Mouse (Mus musculus) lung, embryonic 14.5 days (tissue): ENCODE data around the gene Fstl1. TPM values are rescaled to one million over a fixed set of nuclear protein-coding genes. Genes with fewer than 3 reads are reported as not detected.

ENCODE experiments used
- ATAC-seq: fragments of 200-750 bp; cut with Nextera tagmentation; 2 replicates; pipeline ENCODE4 v1.8.0; 2017; ENCODE audit warnings: mild to moderate bottlenecking, moderate TSS enrichment, moderate library complexity; ENCODE audit not compliant: insufficient read depth
- DNase-seq: peaks from one replicate; pipeline ENCODE4 v3.0.0-alpha.2; 2015
- H3K27ac ChIP-seq: fragments of 300-500 bp; sonication (generic); 2 replicates; pipeline ENCODE4 v1.5.1; 2014; ENCODE audit warnings: low read depth, mild to moderate bottlenecking, moderate library complexity
- H3K27me3 ChIP-seq: fragments of 300-500 bp; sonication (generic); 2 replicates; pipeline ENCODE4 v1.6.1; 2014; ENCODE audit warnings: low read length, control low read depth; ENCODE audit not compliant: insufficient read depth
- H3K36me3 ChIP-seq: fragments of 300-500 bp; sonication (generic); 2 replicates; pipeline ENCODE4 v1.6.1; 2014; ENCODE audit warnings: control low read depth; ENCODE audit not compliant: insufficient read depth
- H3K4me1 ChIP-seq: fragments of 300-500 bp; sonication (generic); 2 replicates; pipeline ENCODE4 v1.6.1; 2014; ENCODE audit warnings: antibody characterized with exemption, control low read depth; ENCODE audit not compliant: insufficient read depth
- H3K4me2 ChIP-seq: fragments of 300-500 bp; sonication (generic); 2 replicates; pipeline ENCODE4 v1.6.1; 2014; ENCODE audit warnings: mild to moderate bottlenecking
- H3K4me3 ChIP-seq: fragments of 300-500 bp; sonication (generic); 2 replicates; pipeline ENCODE4 v1.5.1; 2014; ENCODE audit warnings: low read depth, low read length
- H3K9ac ChIP-seq: fragments of 300-500 bp; sonication (generic); 2 replicates; pipeline ENCODE4 v1.6.1; 2014
- H3K9me3 ChIP-seq: fragments of 300-500 bp; sonication (generic); 2 replicates; pipeline ENCODE4 v1.6.1; 2016; ENCODE audit warnings: low read depth, low read length, control low read depth
- CTCF ChIP-seq: IDR thresholded peaks from 2 replicates; pipeline ENCODE4 v1.5.1; 2016; ENCODE audit warnings: antibody characterized with exemption, low read depth
- WGBS: fragments of 180-500 bp; shearing (Covaris S2); extraction: QIAGEN DNeasy Blood & Tissue Kit; methylation state at CpG from one replicate; pipeline ENCODE4 v1.1.7; 2014; 5-methylcytosine and 5-hydroxymethylcytosine counted together
- polyA plus RNA-seq: library from polyadenylated mRNA; unstranded; fragments of >200 nt; fragmentation: Nextera tagmentation; extraction: Ambion mirVana; gene quantifications from 2 replicates; pipeline ENCODE4 v1.2.1, GENCODE M21; 2014

The Fstl1 gene
- polyA plus RNA-seq: 460 and 502 TPM in 2 replicates

DNA sequence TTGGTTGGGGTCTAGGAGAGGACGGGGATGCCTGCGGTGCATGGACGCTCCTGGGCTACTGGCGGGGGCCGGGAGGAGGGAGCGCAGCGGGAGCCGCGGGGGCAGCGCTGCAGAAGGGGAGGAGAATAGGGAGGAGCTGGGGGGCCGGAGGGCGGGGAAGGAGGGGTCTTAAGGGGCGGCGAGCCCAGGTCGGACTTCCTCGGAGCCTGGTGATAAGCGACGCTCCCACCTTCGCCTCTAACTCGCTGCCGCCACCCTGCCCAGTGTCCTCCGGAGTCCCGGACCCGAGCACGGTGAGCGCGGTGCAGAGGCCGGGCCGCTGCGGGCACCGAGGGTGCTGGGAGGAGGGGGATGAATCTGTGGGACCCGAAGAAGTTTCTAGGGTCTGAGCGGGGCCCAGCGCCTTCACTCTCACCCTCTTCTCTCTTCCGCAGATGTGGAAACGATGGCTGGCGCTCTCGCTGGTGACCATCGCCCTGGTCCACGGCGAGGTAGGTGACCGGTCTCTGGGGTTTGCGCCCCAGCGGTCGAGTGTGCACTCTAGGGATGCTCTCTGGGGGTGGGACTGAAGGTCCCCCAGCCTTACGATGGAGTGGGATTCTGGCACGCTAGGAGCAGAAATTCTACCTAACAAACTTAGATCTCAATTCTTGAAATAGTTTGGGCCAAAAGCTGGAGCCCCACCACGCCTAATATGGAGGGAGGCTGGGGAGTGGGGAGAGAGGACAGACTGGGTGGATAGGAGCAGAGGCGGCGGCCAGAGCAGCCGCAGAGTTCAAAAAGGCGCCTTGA lies at the start of gene Fstl1:
Gene Fstl1 (plus strand): TSS at position 14 of the 792 bp plus-strand sequence.
- peaks cover 11% of the 10 kb centered on the region; the same call in 1 of the 2 replicates for H3K36me3 ChIP-seq
- peak within 1 kb of the TSS; percentile 95 for H3K27ac ChIP-seq
- peaks cover 29% of the 10 kb centered on the region for H3K4me1 ChIP-seq
- ATAC-seq (peak; percentile 87), DNase-seq (peak; percentile 81)
- peak within 1 kb of the TSS; percentile 94 for H3K9ac ChIP-seq
- H3K27me3 ChIP-seq: no peaks in the 10 kb centered on the region
- peak within 1 kb of the TSS; percentile 87 for H3K4me3 ChIP-seq
- peak within 1 kb of the TSS; percentile 62 for H3K4me2 ChIP-seq
- H3K9me3 ChIP-seq: no peaks in the 10 kb centered on the region
- no peak for TF ChIP-seq CTCF
- under 1% methylated on average over 45 of the region's 52 CpGs for WGBS

- TF ChIP-seq CTCF: no peak
- ATAC-seq (no peak), DNase-seq (peak; percentile 56)
- H3K36me3 ChIP-seq: no peaks in the 10 kb centered on the region
- no peak overlapping the region for H3K27ac ChIP-seq
- H3K4me3 ChIP-seq: no peak overlapping the region
- no peak overlapping the region for H3K9ac ChIP-seq
- no peaks in the 10 kb centered on the region for H3K9me3 ChIP-seq
- WGBS: 64% methylated on average over 1 of the region's 1 CpGs
- H3K4me2 ChIP-seq: no peak overlapping the region
- H3K4me1 ChIP-seq: peaks cover 11% of the 10 kb centered on the region
- no peaks in the 10 kb centered on the region for H3K27me3 ChIP-seq
These were observed 48.0 kb upstream of the Fstl1 start for GRCm38 (mm10) chr16:37728674-37729073.

DNA sequence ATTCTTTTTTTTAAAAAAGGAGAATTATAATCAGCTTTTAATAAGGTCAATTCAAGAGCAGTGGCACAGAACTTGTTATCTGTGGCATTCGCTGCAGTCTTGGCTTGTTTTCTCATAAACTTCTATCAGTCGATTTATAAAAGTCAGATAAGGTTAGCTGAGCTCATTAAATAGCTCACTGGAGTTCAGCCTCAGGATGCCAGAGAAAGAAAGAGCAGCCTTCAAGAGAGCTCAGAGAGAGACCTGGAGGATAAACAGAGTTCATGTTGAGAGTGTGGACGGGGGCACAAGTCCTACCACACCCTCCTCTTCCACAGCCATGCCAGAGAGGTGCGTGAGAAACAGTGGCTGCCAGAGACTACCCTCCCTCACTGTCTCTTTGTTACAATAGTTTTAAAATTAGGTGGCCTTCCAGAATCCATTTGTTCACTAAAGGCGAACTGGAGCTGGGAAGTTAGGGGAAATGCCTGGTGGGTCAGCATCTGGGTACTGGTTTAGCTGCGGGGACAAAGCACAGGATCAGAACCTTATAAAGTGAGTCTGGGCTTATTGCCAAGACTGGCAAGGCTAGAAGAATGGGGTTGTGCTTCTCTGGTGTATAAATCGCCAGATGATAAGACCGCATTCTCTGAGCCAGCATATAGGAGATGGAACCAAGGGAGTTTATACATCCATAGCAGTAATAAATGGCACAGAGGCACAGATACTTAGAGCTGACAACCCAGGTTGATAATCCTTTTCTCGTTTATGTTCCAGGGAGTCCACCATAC lies 47.1 kb upstream of the Fstl1 start:
- DNase-seq: peak; percentile 60
- Histone ChIP-seq H3K4me1 (peaks cover 11% of the 10 kb centered on the region), H3K9ac (no peak overlapping the region), H3K4me3 (no peak overlapping the region), H3K27ac (peak overlapping the region; percentile 71), H3K4me2 (0 out of 2 replicates have a peak overlapping the region, but pooled peaks have one; percentile 12), H3K27me3 (no peaks in the 10 kb centered on the region), H3K9me3 (no peaks in the 10 kb centered on the region), H3K36me3 (no peaks in the 10 kb centered on the region)
- no peak for TF ChIP-seq CTCF
- ATAC-seq: peak; percentile 45
- 38% methylated on average over 9 of the region's 9 CpGs for WGBS

DNA sequence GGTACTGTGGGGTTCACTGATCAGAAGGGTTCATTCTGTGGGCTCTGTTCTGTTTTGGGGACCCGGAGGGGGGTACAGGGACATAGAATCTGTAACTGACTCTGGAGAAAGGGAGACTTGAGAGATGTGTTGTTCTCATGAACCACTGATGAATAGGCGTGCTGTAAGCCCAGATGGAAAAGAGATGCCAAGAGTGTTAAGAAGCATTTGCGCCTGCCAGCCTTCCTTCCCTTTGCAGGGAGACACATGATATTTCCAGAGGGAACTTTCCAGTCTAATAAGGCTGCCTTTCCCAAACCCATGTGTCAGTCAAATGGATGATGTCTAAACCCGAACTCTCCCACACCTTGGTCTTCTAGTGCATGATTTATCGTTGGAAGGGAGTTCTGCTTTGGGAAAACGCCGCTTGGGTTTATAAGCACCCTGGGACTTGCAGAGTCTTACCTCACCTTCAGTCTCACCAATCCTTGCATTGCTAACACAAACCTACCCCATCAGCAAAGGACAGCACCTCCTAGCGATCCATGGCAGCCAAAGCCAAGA lies 46.3 kb upstream of the Fstl1 start:
- Histone ChIP-seq H3K4me1 (peaks cover 11% of the 10 kb centered on the region), H3K9me3 (no peaks in the 10 kb centered on the region), H3K9ac (no peak overlapping the region), H3K27ac (no peak overlapping the region; the same call in 1 of the 2 replicates), H3K4me3 (no peak overlapping the region), H3K4me2 (no peak overlapping the region), H3K36me3 (no peaks in the 10 kb centered on the region), H3K27me3 (no peaks in the 10 kb centered on the region)
- no peak for TF ChIP-seq CTCF
- 81% methylated on average over 8 of the region's 8 CpGs for WGBS
- no peak for ATAC-seq
- no peak for DNase-seq

DNA sequence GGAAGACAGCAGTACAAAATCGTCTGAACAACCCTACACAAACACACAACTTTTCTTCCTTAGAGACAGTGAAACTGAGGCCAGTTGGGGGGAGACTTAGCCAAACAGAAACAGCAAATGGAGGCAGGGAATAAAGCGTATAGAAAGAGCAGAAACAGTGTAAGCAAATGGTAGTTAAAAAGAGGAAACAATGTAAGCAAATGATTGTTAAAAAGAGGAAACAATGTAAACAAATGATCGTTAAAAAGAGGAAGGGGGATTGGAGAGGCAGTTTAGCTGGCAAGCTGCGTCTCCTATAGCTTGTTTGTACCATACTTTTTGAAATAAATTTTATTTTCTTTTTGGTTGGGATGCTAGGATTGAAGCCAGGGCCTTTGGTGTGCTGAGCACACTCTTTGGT lies 45.2 kb upstream of the Fstl1 start:
- H3K27ac ChIP-seq: peak overlapping the region; percentile 22; the same call in 1 of the 2 replicates
- TF ChIP-seq CTCF: no peak
- H3K4me2 ChIP-seq: no peak overlapping the region
- no peaks in the 10 kb centered on the region for H3K9me3 ChIP-seq
- H3K9ac ChIP-seq: no peak overlapping the region
- H3K27me3 ChIP-seq: no peaks in the 10 kb centered on the region
- no peaks in the 10 kb centered on the region for H3K36me3 ChIP-seq
- DNase-seq (no peak), ATAC-seq (no peak)
- WGBS: 33% methylated on average over 4 of the region's 4 CpGs
- H3K4me3 ChIP-seq: no peak overlapping the region
- peaks cover 11% of the 10 kb centered on the region for H3K4me1 ChIP-seq

GRCm38 (mm10) chr16:37732023-37732761 lies 44.5 kb upstream of the Fstl1 start:
- Histone ChIP-seq H3K27me3 (no peaks in the 10 kb centered on the region), H3K9ac (no peak overlapping the region; the same call in 1 of the 2 replicates), H3K27ac (peak overlapping the region; percentile 60), H3K4me3 (no peak overlapping the region), H3K9me3 (no peaks in the 10 kb centered on the region), H3K4me1 (peaks cover 11% of the 10 kb centered on the region), H3K36me3 (no peaks in the 10 kb centered on the region), H3K4me2 (no peak overlapping the region)
- 49% methylated on average over 7 of the region's 7 CpGs for WGBS
- no peak for TF ChIP-seq CTCF
- peak; percentile 59 for DNase-seq
- ATAC-seq: peak; percentile 53
